Mouse (Mus musculus): ENCODE data around the gene Clasp2. TPM values are rescaled to one million over a fixed set of nuclear protein-coding genes. Genes with fewer than 3 reads are reported as not detected.

Clasp2 gene
- polyA plus RNA-seq, 1 experiment: not detected

- Histone ChIP-seq H3K4me1 (ENCODE audit: control insufficient read depth, insufficient read depth, low read length) (peaks cover 10% of the 10 kb centered on the region), H3K27ac (ENCODE audit: insufficient read depth, low read depth, low read length) (no peak overlapping the region), H3K4me3 (ENCODE audit: insufficient read depth, low read depth, low read length) (no peak overlapping the region)
- TF ChIP-seq CTCF (IDR thresholded peaks at IDR 0.05; ENCODE audit: insufficient read depth, low read depth, low read length): no peak
- TF ChIP-seq POLR2A (IDR thresholded peaks at IDR 0.05; ENCODE audit: insufficient read depth, low read depth, low read length): no peak
- 41% methylated on average over 3 of the region's 3 CpGs for WGBS
These were observed 88.9 kb downstream of the Clasp2 start for GRCm38 (mm10) chr9:113830219-113830618.

- Histone ChIP-seq H3K27ac (ENCODE audit: insufficient read depth, low read depth, low read length) (no peak overlapping the region), H3K4me3 (ENCODE audit: insufficient read depth, low read depth, low read length) (no peak overlapping the region), H3K4me1 (ENCODE audit: control insufficient read depth, insufficient read depth, low read length) (peaks cover 10% of the 10 kb centered on the region)
- 76% methylated on average over 7 of the region's 7 CpGs for WGBS
- TF ChIP-seq CTCF (IDR thresholded peaks at IDR 0.05; ENCODE audit: insufficient read depth, low read depth, low read length) (no peak), POLR2A (IDR thresholded peaks at IDR 0.05; ENCODE audit: insufficient read depth, low read depth, low read length) (no peak)
These were observed 92.2 kb downstream of the Clasp2 start for GRCm38 (mm10) chr9:113833481-113833880.

- Histone ChIP-seq H3K4me3 (ENCODE audit: insufficient read depth, low read depth, low read length) (no peak overlapping the region), H3K27ac (ENCODE audit: insufficient read depth, low read depth, low read length) (no peak overlapping the region), H3K4me1 (ENCODE audit: control insufficient read depth, insufficient read depth, low read length) (peaks cover 2% of the 10 kb centered on the region; the same call in 1 of the 2 replicates)
- TF ChIP-seq CTCF (IDR thresholded peaks at IDR 0.05; ENCODE audit: insufficient read depth, low read depth, low read length) (no peak), POLR2A (IDR thresholded peaks at IDR 0.05; ENCODE audit: insufficient read depth, low read depth, low read length) (no peak)
- 51% methylated on average over 4 of the region's 4 CpGs for WGBS
These were observed 95.7 kb downstream of the Clasp2 start for GRCm38 (mm10) chr9:113837001-113837400.

GRCm38 (mm10) chr9:113837461-113837860 is 96.2 kb downstream of the Clasp2 start:
- TF ChIP-seq POLR2A (IDR thresholded peaks at IDR 0.05; ENCODE audit: insufficient read depth, low read depth, low read length) (no peak), CTCF (IDR thresholded peaks at IDR 0.05; ENCODE audit: insufficient read depth, low read depth, low read length) (no peak)
- Histone ChIP-seq H3K4me1 (ENCODE audit: control insufficient read depth, insufficient read depth, low read length) (peaks cover 2% of the 10 kb centered on the region; the same call in 1 of the 2 replicates), H3K27ac (ENCODE audit: insufficient read depth, low read depth, low read length) (no peak overlapping the region), H3K4me3 (ENCODE audit: insufficient read depth, low read depth, low read length) (no peak overlapping the region)
- WGBS: 93% methylated on average over 5 of the region's 5 CpGs

- WGBS: 94% methylated on average over 4 of the region's 4 CpGs
- no peaks in the 10 kb centered on the region for H3K4me1 ChIP-seq (ENCODE audit: control insufficient read depth, insufficient read depth, low read length)
- H3K4me3 ChIP-seq (ENCODE audit: insufficient read depth, low read depth, low read length): no peak overlapping the region
- no peak for TF ChIP-seq POLR2A (IDR thresholded peaks at IDR 0.05; ENCODE audit: insufficient read depth, low read depth, low read length)
- H3K27ac ChIP-seq (ENCODE audit: insufficient read depth, low read depth, low read length): no peak overlapping the region
These were observed 102.8 kb downstream of the Clasp2 start for GRCm38 (mm10) chr9:113844029-113844428.

DNA sequence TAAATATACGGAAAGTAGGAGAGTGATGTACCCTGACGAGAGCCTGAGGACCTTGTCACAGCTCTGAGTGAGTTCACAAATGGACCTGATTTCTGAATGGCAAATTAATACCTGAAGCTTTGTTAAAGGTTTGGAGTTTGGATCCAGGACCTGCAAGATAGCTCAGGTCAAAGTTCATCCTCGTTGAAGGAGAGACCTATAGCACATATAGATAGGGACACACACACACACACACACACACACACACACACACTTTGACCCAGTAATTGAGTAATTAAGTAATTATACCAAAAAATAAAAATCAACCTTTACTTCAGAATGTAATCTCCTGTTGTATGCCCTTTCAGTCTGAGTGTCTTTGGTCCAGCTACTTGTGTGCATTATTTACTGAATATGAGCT is 114.2 kb downstream of the Clasp2 start:
- H3K4me3 ChIP-seq (ENCODE audit: insufficient read depth, low read depth, low read length): no peak overlapping the region
- H3K27ac ChIP-seq (ENCODE audit: insufficient read depth, low read depth, low read length): no peak overlapping the region
- TF ChIP-seq CTCF (IDR thresholded peaks at IDR 0.05; ENCODE audit: insufficient read depth, low read depth, low read length): no peak
- TF ChIP-seq POLR2A (IDR thresholded peaks at IDR 0.05; ENCODE audit: insufficient read depth, low read depth, low read length): no peak
- H3K4me1 ChIP-seq (ENCODE audit: control insufficient read depth, insufficient read depth, low read length): peaks cover 5% of the 10 kb centered on the region
- WGBS: 92% methylated on average over 3 of the region's 3 CpGs

DNA sequence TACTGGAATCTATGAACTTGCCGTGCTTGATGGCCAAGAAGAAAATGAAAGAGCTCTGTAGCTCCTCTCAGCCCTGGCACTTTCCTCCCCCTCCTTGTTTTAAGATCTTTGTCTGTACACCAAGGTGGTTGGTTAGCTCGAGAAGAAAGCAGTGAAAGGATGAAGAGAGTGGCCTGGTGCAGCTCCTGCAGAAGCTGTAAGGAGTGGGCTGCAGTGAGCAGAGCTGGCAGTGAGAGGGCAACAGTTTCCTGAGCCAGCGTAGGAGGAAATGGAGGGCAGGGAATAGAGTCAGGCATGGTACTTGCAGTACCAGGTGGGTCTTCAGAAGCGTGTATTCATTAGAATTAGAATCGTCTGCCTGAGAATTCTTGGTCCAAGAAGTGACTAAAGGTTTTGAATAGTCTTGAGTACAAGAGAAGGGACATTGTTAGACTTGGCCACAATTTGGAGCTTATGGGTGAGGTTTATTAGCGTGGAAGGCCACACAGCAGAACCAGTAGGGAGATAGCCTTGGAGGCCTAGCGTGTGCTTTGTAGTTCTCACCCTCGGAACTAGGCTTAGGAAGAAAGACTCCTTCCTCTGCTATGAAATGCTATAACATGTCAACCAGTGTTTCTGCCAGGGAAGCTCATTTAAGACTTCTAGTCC is 116.1 kb downstream of the Clasp2 start:
- H3K27ac ChIP-seq (ENCODE audit: insufficient read depth, low read depth, low read length): no peak overlapping the region
- TF ChIP-seq POLR2A (IDR thresholded peaks at IDR 0.05; ENCODE audit: insufficient read depth, low read depth, low read length): no peak
- no peak for TF ChIP-seq CTCF (IDR thresholded peaks at IDR 0.05; ENCODE audit: insufficient read depth, low read depth, low read length)
- WGBS: 75% methylated on average over 8 of the region's 8 CpGs

DNA sequence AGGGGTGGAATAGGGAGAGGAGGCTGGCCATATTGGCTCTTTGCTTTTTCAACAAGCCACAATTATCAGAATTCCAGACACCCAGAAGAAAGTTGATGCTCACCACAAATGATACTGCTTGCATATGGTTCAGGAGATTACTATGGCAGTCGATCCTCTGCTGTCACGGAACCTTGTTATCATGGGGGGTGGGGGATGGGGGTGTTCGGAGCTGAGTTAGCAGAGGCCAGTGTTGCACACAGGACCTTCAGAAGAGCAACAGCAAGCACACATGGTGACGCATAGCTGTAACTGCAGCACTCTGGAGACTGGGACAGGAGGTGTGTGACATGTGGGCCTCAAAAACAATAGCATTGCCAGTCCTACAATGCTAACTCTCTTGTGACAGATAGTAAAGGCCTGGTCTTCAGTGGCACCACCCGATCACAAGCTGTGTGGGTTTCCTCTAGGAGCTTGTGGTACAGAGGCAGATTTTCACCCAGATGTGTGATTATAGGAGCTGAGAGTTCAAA is 116.7 kb downstream of the Clasp2 start:
- 78% methylated on average over 5 of the region's 5 CpGs for WGBS
- no peak overlapping the region for H3K4me3 ChIP-seq (ENCODE audit: insufficient read depth, low read depth, low read length)
- no peak overlapping the region for H3K27ac ChIP-seq (ENCODE audit: insufficient read depth, low read depth, low read length)
- TF ChIP-seq POLR2A (IDR thresholded peaks at IDR 0.05; ENCODE audit: insufficient read depth, low read depth, low read length) (no peak), CTCF (IDR thresholded peaks at IDR 0.05; ENCODE audit: insufficient read depth, low read depth, low read length) (no peak)
- H3K4me1 ChIP-seq (ENCODE audit: control insufficient read depth, insufficient read depth, low read length): peaks cover 5% of the 10 kb centered on the region

More for the DNA sequence above, 116.1 kb downstream of the Clasp2 start:
- Histone ChIP-seq H3K4me3 (ENCODE audit: insufficient read depth, low read depth, low read length) (no peak overlapping the region), H3K4me1 (ENCODE audit: control insufficient read depth, insufficient read depth, low read length) (peaks cover 5% of the 10 kb centered on the region)

DNA sequence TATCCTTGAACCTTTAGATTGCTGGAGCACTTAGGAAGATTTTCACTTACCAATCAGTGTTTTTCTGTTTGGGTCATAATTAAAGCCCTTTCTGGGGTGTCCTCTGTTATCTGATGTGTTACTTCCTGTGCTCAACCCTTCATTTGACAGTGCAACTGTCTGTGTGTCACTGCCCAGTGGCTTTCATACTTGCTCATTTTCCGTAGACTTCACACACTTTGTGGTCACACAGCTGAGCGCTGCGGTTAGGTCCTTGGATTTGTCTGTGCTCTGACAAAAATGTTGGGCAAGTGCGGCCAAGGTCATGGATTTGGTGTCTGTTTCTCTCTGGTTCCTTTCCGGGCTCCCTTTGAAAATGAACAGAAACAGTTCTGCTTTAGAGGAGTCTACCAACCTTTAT is 118.1 kb downstream of the Clasp2 start:
- Histone ChIP-seq H3K27ac (ENCODE audit: insufficient read depth, low read depth, low read length) (no peak overlapping the region), H3K4me1 (ENCODE audit: control insufficient read depth, insufficient read depth, low read length) (peaks cover 5% of the 10 kb centered on the region), H3K4me3 (ENCODE audit: insufficient read depth, low read depth, low read length) (no peak overlapping the region)
- TF ChIP-seq POLR2A (IDR thresholded peaks at IDR 0.05; ENCODE audit: insufficient read depth, low read depth, low read length) (no peak), CTCF (IDR thresholded peaks at IDR 0.05; ENCODE audit: insufficient read depth, low read depth, low read length) (no peak)
- WGBS: 82% methylated on average over 5 of the region's 5 CpGs

Measured in olfactory bulb, adult 2 months (tissue).